Mouse (Mus musculus) lung, embryonic 14.5 days (tissue): Measurements from ENCODE around the gene Bpgm. TPM values are rescaled to one million over a fixed set of nuclear protein-coding genes. Genes with fewer than 3 reads are reported as not detected.

Experiments
- ATAC-seq: fragments of 200-750 bp; cut with Nextera tagmentation; 2 replicates; pipeline ENCODE4 v1.8.0; 2017; ENCODE audit warnings: mild to moderate bottlenecking, moderate TSS enrichment, moderate library complexity; ENCODE audit not compliant: insufficient read depth
- DNase-seq: peaks from one replicate; pipeline ENCODE4 v3.0.0-alpha.2; 2015
- H3K27ac ChIP-seq: fragments of 300-500 bp; sonication (generic); 2 replicates; pipeline ENCODE4 v1.5.1; 2014; ENCODE audit warnings: low read depth, mild to moderate bottlenecking, moderate library complexity
- H3K27me3 ChIP-seq: fragments of 300-500 bp; sonication (generic); 2 replicates; pipeline ENCODE4 v1.6.1; 2014; ENCODE audit warnings: low read length, control low read depth; ENCODE audit not compliant: insufficient read depth
- H3K36me3 ChIP-seq: fragments of 300-500 bp; sonication (generic); 2 replicates; pipeline ENCODE4 v1.6.1; 2014; ENCODE audit warnings: control low read depth; ENCODE audit not compliant: insufficient read depth
- H3K4me1 ChIP-seq: fragments of 300-500 bp; sonication (generic); 2 replicates; pipeline ENCODE4 v1.6.1; 2014; ENCODE audit warnings: antibody characterized with exemption, control low read depth; ENCODE audit not compliant: insufficient read depth
- H3K4me2 ChIP-seq: fragments of 300-500 bp; sonication (generic); 2 replicates; pipeline ENCODE4 v1.6.1; 2014; ENCODE audit warnings: mild to moderate bottlenecking
- H3K4me3 ChIP-seq: fragments of 300-500 bp; sonication (generic); 2 replicates; pipeline ENCODE4 v1.5.1; 2014; ENCODE audit warnings: low read depth, low read length
- H3K9ac ChIP-seq: fragments of 300-500 bp; sonication (generic); 2 replicates; pipeline ENCODE4 v1.6.1; 2014
- H3K9me3 ChIP-seq: fragments of 300-500 bp; sonication (generic); 2 replicates; pipeline ENCODE4 v1.6.1; 2016; ENCODE audit warnings: low read depth, low read length, control low read depth
- CTCF ChIP-seq: IDR thresholded peaks from 2 replicates; pipeline ENCODE4 v1.5.1; 2016; ENCODE audit warnings: antibody characterized with exemption, low read depth
- WGBS: fragments of 180-500 bp; shearing (Covaris S2); extraction: QIAGEN DNeasy Blood & Tissue Kit; methylation state at CpG from one replicate; pipeline ENCODE4 v1.1.7; 2014; 5-methylcytosine and 5-hydroxymethylcytosine counted together
- polyA plus RNA-seq: library from polyadenylated mRNA; unstranded; fragments of >200 nt; fragmentation: Nextera tagmentation; extraction: Ambion mirVana; gene quantifications from 2 replicates; pipeline ENCODE4 v1.2.1, GENCODE M21; 2014

Bpgm gene
- polyA plus RNA-seq, 1 experiment from 2014 or later, result 52.6 TPM

DNA sequence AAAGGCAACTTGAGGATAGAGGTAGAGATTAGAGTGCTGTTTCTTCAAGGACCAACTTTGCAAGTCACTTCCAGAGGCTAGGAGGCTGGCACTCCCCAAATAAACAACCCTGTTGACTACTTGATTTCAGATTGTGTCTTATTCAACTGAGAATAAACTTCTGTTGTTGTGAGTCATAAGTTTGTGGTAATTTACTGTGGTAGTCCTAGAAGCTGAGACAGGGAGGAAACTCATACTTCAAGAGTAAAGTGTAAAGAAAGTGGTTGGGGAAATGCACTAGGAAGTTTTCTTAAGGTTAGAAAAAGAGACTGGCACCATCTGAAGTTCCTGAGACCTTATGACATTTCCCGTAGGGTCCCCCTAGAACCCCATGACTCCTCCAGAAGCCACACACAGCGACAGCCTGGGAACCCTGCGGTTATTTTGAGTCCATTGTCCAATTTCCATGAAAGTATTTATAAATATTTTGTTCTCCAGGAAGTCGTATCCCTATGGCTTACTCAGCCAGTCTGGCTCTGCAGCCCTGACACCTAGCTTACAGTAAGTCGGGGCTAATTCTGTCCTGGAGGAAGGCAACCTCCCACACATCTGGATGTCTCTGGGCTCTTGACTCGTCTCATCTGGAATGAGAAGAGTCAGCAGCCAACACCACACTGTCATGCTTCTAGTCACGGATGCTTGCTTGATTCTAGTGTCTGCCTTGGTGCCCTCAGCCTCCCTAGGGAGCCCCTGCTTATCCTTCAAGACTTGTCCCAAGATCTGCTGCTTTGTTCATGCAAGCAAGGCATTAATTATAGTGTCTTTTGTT lies 22.8 kb upstream of the Bpgm start:
- H3K27ac ChIP-seq, result no peak overlapping the region
- peak; percentile 49 for ATAC-seq
- 42% methylated on average over 7 of the region's 7 CpGs for WGBS
- no peaks in the 10 kb centered on the region for H3K9me3 ChIP-seq
- H3K27me3 ChIP-seq, result no peaks in the 10 kb centered on the region
- no peak overlapping the region for H3K9ac ChIP-seq
- TF ChIP-seq CTCF, result no peak
- no peak overlapping the region for H3K4me2 ChIP-seq
- H3K4me3 ChIP-seq, result no peak overlapping the region
- H3K4me1 ChIP-seq, result no peaks in the 10 kb centered on the region
- no peaks in the 10 kb centered on the region for H3K36me3 ChIP-seq
- DNase-seq, result peak; percentile 16

DNA sequence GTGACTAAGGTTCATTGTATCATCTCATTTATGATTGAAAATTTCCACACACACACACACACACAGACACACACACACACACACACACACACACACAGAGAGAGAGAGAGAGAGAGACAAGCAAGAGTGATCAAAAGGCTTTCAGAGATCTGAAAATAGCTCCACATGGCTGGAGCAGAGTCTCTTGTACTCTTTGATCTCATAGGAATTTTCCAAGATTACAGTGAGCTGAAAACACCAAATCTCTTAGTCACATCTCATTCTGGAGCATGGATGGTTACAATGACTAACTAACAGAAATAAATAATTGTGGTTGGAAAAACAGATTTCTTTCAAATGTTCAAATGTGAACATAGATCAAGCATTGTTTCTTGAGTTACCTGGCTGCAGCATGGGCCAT lies 16.6 kb upstream of the Bpgm start:
- Histone ChIP-seq H3K4me2 (no peak overlapping the region), H3K27me3 (no peaks in the 10 kb centered on the region), H3K4me1 (no peaks in the 10 kb centered on the region), H3K4me3 (no peak overlapping the region), H3K27ac (no peak overlapping the region), H3K36me3 (no peaks in the 10 kb centered on the region), H3K9me3 (no peaks in the 10 kb centered on the region), H3K9ac (no peak overlapping the region)
- ATAC-seq, result no peak
- DNase-seq, result no peak
- no peak for TF ChIP-seq CTCF

DNA sequence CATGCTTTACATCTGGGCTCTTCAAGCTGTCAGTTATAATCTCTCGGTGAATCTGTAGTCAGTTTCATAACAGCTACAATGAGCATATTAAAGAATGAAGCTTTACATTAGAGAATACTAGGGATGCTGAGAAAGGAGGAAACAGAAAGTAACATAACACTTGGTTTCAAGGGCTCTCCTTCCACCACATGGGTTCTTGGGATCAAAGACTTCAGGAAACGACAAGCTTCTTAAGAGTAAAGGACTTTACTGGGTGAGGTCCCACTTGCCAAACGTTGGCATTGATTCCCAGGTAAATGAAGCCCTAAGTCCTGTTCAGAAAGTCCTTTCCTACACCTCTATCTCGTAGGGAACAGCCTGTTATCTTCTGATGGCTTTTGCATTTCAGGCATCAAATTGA lies 15.4 kb upstream of the Bpgm start:
- Histone ChIP-seq H3K27me3 (no peaks in the 10 kb centered on the region), H3K4me2 (no peak overlapping the region), H3K36me3 (no peaks in the 10 kb centered on the region), H3K4me3 (no peak overlapping the region), H3K27ac (no peak overlapping the region), H3K4me1 (no peaks in the 10 kb centered on the region), H3K9ac (no peak overlapping the region), H3K9me3 (no peaks in the 10 kb centered on the region)
- WGBS, result 34% methylated on average over 4 of the region's 4 CpGs
- ATAC-seq (no peak), DNase-seq (no peak)
- TF ChIP-seq CTCF, result no peak

DNA sequence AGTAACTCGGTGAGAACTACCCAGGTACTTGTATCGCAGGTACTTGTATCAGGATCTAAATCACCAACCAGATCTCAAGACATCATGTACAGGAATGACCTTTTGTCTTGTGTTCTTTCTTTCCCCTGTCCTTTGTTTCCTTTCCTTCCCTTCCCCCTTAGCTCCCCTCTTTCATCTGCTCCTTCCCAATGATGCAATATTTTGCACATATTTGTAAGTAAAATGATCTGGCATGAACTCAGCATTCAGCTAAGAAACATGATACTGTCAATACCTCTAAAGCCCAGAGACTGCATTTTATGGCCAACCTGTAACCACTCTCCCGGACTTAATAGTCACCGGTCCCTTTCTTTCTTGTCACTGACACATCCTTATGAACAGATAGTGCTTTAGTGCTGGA lies 12.4 kb upstream of the Bpgm start:
- H3K9me3 ChIP-seq, result no peaks in the 10 kb centered on the region
- no peaks in the 10 kb centered on the region for H3K27me3 ChIP-seq
- no peak for DNase-seq
- no peak overlapping the region for H3K9ac ChIP-seq
- H3K4me2 ChIP-seq, result no peak overlapping the region
- no peak overlapping the region for H3K27ac ChIP-seq
- WGBS, result 80% methylated on average over 4 of the region's 4 CpGs
- H3K4me1 ChIP-seq, result no peaks in the 10 kb centered on the region
- no peaks in the 10 kb centered on the region for H3K36me3 ChIP-seq
- ATAC-seq, result no peak
- TF ChIP-seq CTCF, result no peak
- H3K4me3 ChIP-seq, result no peak overlapping the region

DNA sequence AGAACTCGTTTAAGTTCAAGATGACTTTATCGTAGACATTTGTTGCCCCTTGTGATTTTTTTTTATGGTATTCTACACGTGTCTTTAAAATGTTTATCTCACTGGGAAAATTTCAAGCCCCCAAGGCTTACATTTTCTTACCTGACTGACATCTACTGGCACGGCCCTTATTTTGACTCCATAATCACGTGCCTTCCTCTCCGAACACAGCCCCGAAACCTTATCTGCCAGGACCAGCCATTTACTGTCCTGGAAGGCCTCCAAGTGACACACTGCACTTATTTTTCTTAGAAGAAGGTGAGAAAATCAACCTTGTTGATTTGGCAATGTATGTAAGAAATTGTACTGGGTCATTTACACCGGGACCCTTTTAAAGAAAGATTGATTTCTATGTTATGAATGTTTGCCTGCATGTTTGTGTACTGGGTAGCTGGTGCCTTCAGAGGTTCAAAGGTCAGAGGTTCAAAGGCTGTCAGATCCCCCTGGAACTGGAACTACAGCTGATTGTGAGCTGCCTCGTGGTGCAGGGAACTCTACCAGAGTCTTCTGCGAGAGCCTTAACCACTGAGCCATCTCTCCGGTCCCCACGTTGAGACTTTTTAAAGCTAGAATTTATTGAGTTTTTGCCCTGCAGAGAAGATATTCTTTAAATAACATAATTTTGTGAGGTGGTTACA lies 4.4 kb upstream of the Bpgm start:
- H3K9me3 ChIP-seq, result no peaks in the 10 kb centered on the region
- H3K4me1 ChIP-seq, result 0 out of 2 replicates have a peak, but pooled peaks cover under 1% of the 10 kb centered on the region
- no peak for DNase-seq
- TF ChIP-seq CTCF, result no peak
- 63% methylated on average over 12 of the region's 12 CpGs for WGBS
- H3K36me3 ChIP-seq, result no peaks in the 10 kb centered on the region
- no peak overlapping the region for H3K27ac ChIP-seq
- no peak for ATAC-seq
- H3K4me3 ChIP-seq, result no peak overlapping the region
- H3K27me3 ChIP-seq, result no peaks in the 10 kb centered on the region
- H3K4me2 ChIP-seq, result no peak overlapping the region
- H3K9ac ChIP-seq, result no peak overlapping the region

DNA sequence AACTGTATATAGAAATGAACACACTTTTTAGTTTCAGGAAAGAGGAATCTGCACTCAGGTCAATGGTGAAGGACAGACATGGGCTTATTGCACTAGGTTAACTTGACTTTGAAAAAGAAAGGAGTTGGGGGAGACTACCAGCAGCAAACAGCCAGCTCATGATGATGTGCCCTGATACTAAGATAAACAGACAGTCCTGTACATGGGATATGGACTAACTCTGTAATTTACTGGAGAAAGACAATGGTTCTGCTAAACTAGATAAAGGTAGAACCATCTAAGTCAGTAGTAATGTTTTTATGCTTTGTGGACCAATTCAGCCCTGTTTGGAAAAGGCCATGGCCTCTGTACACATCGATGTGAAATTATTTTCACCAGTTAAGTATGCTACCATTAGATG lies 2.7 kb upstream of the Bpgm start:
- no peaks in the 10 kb centered on the region for H3K9me3 ChIP-seq
- no peaks in the 10 kb centered on the region for H3K27me3 ChIP-seq
- no peak overlapping the region for H3K4me2 ChIP-seq
- no peaks in the 10 kb centered on the region for H3K36me3 ChIP-seq
- TF ChIP-seq CTCF, result no peak
- ATAC-seq (no peak), DNase-seq (no peak)
- H3K27ac ChIP-seq, result no peak overlapping the region
- no peak overlapping the region for H3K9ac ChIP-seq
- WGBS, result 78% methylated on average over 1 of the region's 1 CpGs
- 0 out of 2 replicates have a peak, but pooled peaks cover 10% of the 10 kb centered on the region for H3K4me1 ChIP-seq
- H3K4me3 ChIP-seq, result no peak overlapping the region

DNA sequence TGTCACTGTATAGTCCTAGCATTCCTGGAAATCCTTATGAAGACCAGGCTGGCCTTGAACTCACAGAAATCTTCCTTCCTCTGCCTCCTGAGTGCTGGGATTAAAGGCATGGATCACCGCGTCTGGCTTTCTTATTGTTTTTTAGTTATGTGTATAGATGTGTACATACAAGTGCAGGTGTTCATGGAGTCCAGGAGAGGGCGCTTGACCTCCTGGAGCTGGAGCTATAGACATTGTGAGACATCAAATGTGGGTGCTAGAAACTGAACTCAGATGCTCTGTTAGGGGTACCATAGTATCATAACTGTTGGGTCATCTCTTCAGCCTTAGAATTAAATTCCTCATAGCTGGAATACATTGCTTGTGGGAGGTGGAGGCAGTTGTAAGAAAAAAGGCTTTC lies 2.0 kb upstream of the Bpgm start:
- Histone ChIP-seq H3K9me3 (no peaks in the 10 kb centered on the region), H3K9ac (no peak overlapping the region), H3K4me3 (no peak overlapping the region), H3K4me2 (no peak overlapping the region), H3K27ac (no peak overlapping the region), H3K36me3 (no peaks in the 10 kb centered on the region), H3K4me1 (peaks cover 15% of the 10 kb centered on the region; the same call in 1 of the 2 replicates), H3K27me3 (no peaks in the 10 kb centered on the region)
- DNase-seq, result no peak
- 57% methylated on average over 3 of the region's 3 CpGs for WGBS
- ATAC-seq, result no peak
- peak; percentile 22 for TF ChIP-seq CTCF
